Mouse (Mus musculus): ENCODE data around the gene Traf6. TPM values are rescaled to one million over a fixed set of nuclear protein-coding genes. Genes with fewer than 3 reads are reported as not detected.
A peak's percentile ranks its signal among the peaks of the same experiment; 100 is the strongest.

Gene Traf6
- 6.3 and 7.2 TPM in 2 replicates for polyA plus RNA-seq (2016; fragmentation: Nextera tagmentation; extraction: Ambion mirVana)

DNA sequence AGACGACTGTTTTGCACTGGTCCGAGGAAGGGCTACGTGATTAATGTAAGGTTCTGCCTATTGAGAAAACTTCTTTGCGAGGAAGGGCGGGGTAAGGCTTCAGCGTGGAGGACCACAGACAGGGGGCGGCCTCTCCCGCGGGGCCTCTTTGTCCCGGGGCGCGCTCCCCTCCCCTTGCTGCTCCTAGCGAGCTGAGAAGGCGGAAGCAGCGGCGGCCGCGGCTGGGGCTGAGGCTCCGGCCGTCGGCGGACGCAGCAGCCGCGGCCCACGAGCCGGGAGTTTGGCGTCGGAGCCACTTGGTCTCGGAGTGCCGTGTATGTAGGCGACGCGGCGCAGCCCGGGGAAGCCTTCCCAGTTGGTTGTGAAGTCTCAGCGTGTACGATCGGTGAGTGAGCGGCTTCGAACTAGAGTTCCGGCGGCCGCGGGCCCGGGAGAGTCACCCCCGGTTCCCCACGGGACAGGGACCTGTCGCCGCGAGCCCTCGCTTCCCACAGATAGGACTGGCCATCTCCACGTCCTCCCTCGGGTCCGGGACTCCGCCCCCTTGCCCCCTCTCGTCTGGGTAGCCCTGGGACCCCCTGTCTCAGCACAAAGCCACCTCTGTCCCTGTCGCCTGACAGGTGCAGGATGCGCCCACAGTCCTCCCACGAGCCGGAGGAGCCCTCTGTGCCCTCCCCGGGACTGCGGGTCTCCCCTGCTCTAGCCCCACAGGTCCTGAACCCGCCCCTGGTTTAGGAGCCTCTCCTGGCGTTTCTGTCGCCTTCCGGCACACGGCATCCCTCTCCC is at the start of gene Traf6:
Gene Traf6, plus strand, starts transcription at position 194 of the 786 bp plus-strand sequence.
- under 1% methylated on average over 67 of the region's 68 CpGs for WGBS (ENCODE audit: insufficient replicate concordance)
- peak within 1 kb of the TSS; percentile 48; the same call in 1 of the 2 replicates for H3K27ac ChIP-seq
- H3K36me3 ChIP-seq, result peaks cover 3% of the 10 kb centered on the region; the same call in 1 of the 2 replicates

DNA sequence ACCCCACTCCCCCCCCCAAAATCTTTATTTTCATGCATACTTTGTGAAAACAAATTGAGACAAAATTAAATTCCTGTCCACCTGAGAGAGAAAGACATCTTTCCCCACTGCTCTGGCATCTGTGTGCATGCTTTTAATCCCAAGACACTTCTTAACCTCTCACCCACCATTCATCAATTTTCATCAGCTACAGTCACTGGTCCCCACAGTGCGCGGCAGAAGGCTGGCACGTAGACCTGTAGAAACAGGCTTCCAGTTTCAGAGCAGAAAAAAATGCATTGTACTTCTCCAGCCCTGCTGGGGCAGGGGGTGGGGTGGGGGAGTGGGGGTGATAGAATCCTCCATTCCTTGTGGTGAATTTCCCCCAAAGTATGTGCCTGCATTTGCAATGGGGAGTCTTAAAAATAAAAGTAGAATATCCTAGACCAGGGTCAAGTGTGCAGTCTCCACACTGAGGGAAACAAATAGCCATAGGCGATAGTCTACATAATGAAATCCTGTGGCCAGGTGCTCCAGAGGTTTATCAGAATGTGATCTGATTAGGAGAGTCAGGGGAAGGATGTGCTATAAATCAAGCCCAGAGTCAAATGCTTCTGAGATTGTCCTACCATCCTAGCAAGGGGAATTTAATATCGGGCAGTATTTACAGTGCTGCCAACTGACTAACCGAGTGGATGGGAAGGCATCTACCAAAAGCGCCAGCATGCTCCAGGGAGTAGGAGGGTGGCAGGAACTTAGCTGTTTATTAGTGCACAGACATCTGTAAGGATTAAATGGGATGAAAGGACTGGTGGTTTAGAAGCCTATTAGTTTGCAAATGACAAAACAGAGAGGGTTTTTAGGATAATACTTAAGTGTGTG is 39.0 kb upstream of the Traf6 start:
- Histone ChIP-seq H3K27me3 (replicated peaks) (no peaks in the 10 kb centered on the region), H3K4me3 (no peak overlapping the region), H3K9me3 (replicated peaks) (no peaks in the 10 kb centered on the region), H3K4me2 (no peak overlapping the region), H3K4me1 (no peaks in the 10 kb centered on the region), H3K27ac (no peak overlapping the region), H3K36me3 (no peaks in the 10 kb centered on the region), H3K9ac (no peak overlapping the region)
- ATAC-seq, result no peak
- 69% methylated on average over 7 of the region's 7 CpGs for WGBS (ENCODE audit: insufficient replicate concordance)

More for the DNA sequence above, at the start of gene Traf6:
- H3K27me3 ChIP-seq (replicated peaks), result peaks cover 13% of the 10 kb centered on the region
- ATAC-seq, result peak; percentile 94
- no peaks in the 10 kb centered on the region for H3K9me3 ChIP-seq (replicated peaks)
- peaks cover 13% of the 10 kb centered on the region for H3K4me1 ChIP-seq
- peak within 1 kb of the TSS; percentile 91 for H3K9ac ChIP-seq
- peak within 1 kb of the TSS; percentile 94 for H3K4me3 ChIP-seq
- H3K4me2 ChIP-seq, result peak within 1 kb of the TSS; percentile 84

DNA sequence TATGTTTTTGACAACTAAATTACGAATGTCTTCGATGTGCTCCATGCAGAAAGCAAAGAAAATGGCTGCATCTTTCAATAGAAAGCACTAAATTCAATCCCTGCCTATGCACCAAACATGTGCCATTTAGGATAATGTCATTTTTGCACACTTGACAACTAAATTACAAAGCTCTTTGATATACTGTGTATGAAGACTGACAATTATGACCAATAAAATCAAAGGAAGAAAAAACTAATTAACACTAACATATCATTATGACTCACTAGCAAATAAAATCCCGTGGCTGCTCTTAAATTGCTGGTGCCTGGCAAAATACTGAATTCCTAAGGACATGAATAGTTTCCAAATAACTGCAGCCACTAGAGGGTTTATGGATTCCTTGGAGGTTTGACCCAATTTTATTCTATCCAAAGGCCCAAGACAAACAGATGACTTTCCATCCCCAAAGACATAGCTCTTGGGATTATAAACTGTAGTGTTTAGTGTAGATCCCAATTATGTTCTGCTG is 38.3 kb upstream of the Traf6 start:
- H3K4me1 ChIP-seq, result no peaks in the 10 kb centered on the region
- no peak for ATAC-seq
- H3K9me3 ChIP-seq (replicated peaks), result no peaks in the 10 kb centered on the region
- H3K9ac ChIP-seq, result no peak overlapping the region
- no peak overlapping the region for H3K4me2 ChIP-seq
- H3K27ac ChIP-seq, result no peak overlapping the region
- H3K27me3 ChIP-seq (replicated peaks), result no peaks in the 10 kb centered on the region
- 62% methylated on average over 3 of the region's 3 CpGs for whole genome bisulfite sequencing (ENCODE audit: insufficient replicate concordance)
- H3K4me3 ChIP-seq, result no peak overlapping the region
- H3K36me3 ChIP-seq, result no peaks in the 10 kb centered on the region

DNA sequence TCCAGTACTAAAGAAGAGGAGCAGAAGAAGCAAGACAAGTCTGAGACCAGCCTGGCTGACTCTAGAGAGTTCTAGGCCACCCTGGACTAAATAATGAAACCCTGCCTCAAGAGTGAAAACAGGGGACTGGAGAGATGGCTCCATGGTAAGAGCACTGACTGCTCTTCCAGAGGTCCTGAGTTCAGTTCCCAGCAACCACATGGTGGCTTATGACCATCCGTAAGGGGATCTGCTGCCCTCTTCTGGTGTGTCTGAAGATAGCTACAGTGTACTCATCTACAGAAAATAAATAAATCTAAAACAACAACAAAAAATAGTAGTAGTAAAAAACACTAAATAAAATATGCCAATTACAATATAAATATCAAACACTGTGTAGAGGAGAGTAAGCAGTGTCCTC is 32.4 kb upstream of the Traf6 start:
- Histone ChIP-seq H3K27ac (no peak overlapping the region), H3K27me3 (replicated peaks) (no peaks in the 10 kb centered on the region), H3K36me3 (no peaks in the 10 kb centered on the region), H3K9ac (no peak overlapping the region), H3K4me3 (no peak overlapping the region), H3K4me2 (no peak overlapping the region), H3K9me3 (replicated peaks) (no peaks in the 10 kb centered on the region), H3K4me1 (no peaks in the 10 kb centered on the region)
- 64% methylated on average over 1 of the region's 1 CpGs for WGBS (ENCODE audit: insufficient replicate concordance)
- ATAC-seq, result no peak

DNA sequence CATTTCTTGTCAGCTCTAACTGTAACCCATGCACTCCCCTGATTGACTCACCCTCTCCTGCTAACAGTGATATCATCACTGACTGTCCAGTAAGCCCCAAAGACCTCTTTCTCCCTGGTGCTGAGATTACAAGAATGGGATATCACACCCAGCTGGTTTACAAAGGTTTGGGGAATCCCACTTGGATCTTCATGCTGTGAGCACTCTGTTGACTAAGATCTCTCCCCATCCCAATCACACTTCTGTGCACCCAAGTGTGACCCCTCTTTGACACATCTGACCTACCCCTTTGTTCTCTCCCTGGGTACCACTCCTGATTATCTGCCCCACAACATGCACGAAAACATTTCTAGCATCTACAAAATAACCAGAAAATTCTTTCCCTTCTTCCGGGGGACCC is 29.9 kb upstream of the Traf6 start:
- H3K36me3 ChIP-seq, result no peaks in the 10 kb centered on the region
- H3K4me1 ChIP-seq, result peaks cover 9% of the 10 kb centered on the region; the same call in 1 of the 2 replicates
- H3K4me2 ChIP-seq, result no peak overlapping the region
- H3K4me3 ChIP-seq, result no peak overlapping the region
- WGBS (ENCODE audit: insufficient replicate concordance), result 55% methylated on average over 2 of the region's 2 CpGs
- no peak overlapping the region for H3K27ac ChIP-seq
- H3K27me3 ChIP-seq (replicated peaks), result 0 out of 2 replicates have a peak, but pooled peaks cover under 1% of the 10 kb centered on the region
- no peaks in the 10 kb centered on the region for H3K9me3 ChIP-seq (replicated peaks)
- ATAC-seq, result no peak
- no peak overlapping the region for H3K9ac ChIP-seq

- H3K4me3 ChIP-seq, result no peak within 1 kb of the TSS
- no peak within 1 kb of the TSS for H3K9ac ChIP-seq
- 36% methylated on average over 8 of the region's 8 CpGs for WGBS (ENCODE audit: insufficient replicate concordance)
- H3K27me3 ChIP-seq (replicated peaks), result 0 out of 2 replicates have a peak, but pooled peaks cover 2% of the 10 kb centered on the region
- no peak within 1 kb of the TSS for H3K4me2 ChIP-seq
- ATAC-seq, result no peak
- no peaks in the 10 kb centered on the region for H3K36me3 ChIP-seq
- peaks cover 9% of the 10 kb centered on the region; the same call in 1 of the 2 replicates for H3K4me1 ChIP-seq
- no peak within 1 kb of the TSS for H3K27ac ChIP-seq
- H3K9me3 ChIP-seq (replicated peaks), result no peaks in the 10 kb centered on the region
Measured at GRCm38 (mm10) chr2:101649114-101649671, 29.0 kb upstream of the Traf6 start, which contains the start of the genes Rag1 and B230118H07Rik. Rag1 (minus strand) TSS chr2:101649501. B230118H07Rik (minus strand) TSS chr2:101649532.

GRCm38 (mm10) chr2:101650446-101650845 is 27.8 kb upstream of the Traf6 start:
- H3K36me3 ChIP-seq, result no peaks in the 10 kb centered on the region
- H3K27ac ChIP-seq, result no peak overlapping the region
- H3K4me1 ChIP-seq, result peaks cover 9% of the 10 kb centered on the region; the same call in 1 of the 2 replicates
- H3K27me3 ChIP-seq (replicated peaks), result 0 out of 2 replicates have a peak, but pooled peaks cover 2% of the 10 kb centered on the region
- H3K9me3 ChIP-seq (replicated peaks), result no peaks in the 10 kb centered on the region
- 47% methylated on average over 1 of the region's 1 CpGs for WGBS (ENCODE audit: insufficient replicate concordance)
- H3K4me2 ChIP-seq, result no peak overlapping the region
- H3K4me3 ChIP-seq, result no peak overlapping the region
- no peak overlapping the region for H3K9ac ChIP-seq
- ATAC-seq, result no peak

GRCm38 (mm10) chr2:101652204-101652920 is 25.9 kb upstream of the Traf6 start:
- Histone ChIP-seq H3K9me3 (replicated peaks) (no peaks in the 10 kb centered on the region), H3K36me3 (no peaks in the 10 kb centered on the region), H3K4me2 (peak overlapping the region; percentile 58), H3K27me3 (replicated peaks) (0 out of 2 replicates have a peak, but pooled peaks cover 2% of the 10 kb centered on the region), H3K9ac (no peak overlapping the region), H3K4me3 (peak overlapping the region; percentile 23), H3K27ac (no peak overlapping the region), H3K4me1 (peaks cover 9% of the 10 kb centered on the region; the same call in 1 of the 2 replicates)
- peak; percentile 52 for ATAC-seq
- WGBS (ENCODE audit: insufficient replicate concordance), result 35% methylated on average over 14 of the region's 14 CpGs

- H3K9me3 ChIP-seq (replicated peaks), result no peaks in the 10 kb centered on the region
- peaks cover 9% of the 10 kb centered on the region; the same call in 1 of the 2 replicates for H3K4me1 ChIP-seq
- peak overlapping the region; percentile 58 for H3K4me2 ChIP-seq
- H3K9ac ChIP-seq, result no peak overlapping the region
- 15% methylated on average over 14 of the region's 14 CpGs for WGBS (ENCODE audit: insufficient replicate concordance)
- H3K27me3 ChIP-seq (replicated peaks), result 0 out of 2 replicates have a peak, but pooled peaks cover 2% of the 10 kb centered on the region
- ATAC-seq, result peak; percentile 51; the same call in 1 of the 2 replicates
- peak overlapping the region; percentile 23 for H3K4me3 ChIP-seq
- H3K36me3 ChIP-seq, result no peaks in the 10 kb centered on the region
- no peak overlapping the region for H3K27ac ChIP-seq
Measured at GRCm38 (mm10) chr2:101652921-101653597, 25.2 kb upstream of the Traf6 start.

DNA sequence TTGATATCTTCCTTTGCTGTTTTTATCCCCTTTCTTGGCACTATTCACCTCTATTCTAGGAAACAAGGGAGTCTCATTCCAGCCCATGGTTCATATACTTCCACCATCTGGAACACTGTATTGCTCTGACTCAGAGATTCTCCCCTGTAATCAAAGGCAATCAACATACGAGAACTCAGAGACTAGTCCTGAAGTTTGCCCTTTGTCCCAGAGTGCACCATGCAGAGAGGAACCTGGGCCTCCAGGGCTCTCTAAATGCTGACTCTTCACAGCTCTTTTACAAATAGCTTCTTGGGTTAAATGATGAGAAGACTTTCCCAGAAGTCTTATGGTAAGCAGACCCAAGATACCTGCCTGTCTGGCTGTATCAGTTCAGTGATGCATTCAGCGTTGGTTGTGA is 17.7 kb upstream of the Traf6 start:
- WGBS (ENCODE audit: insufficient replicate concordance), result 55% methylated on average over 2 of the region's 2 CpGs
- no peak for ATAC-seq

More for the DNA sequence above, 17.7 kb upstream of the Traf6 start:
- Histone ChIP-seq H3K36me3 (no peaks in the 10 kb centered on the region), H3K4me3 (no peak overlapping the region), H3K4me2 (no peak overlapping the region), H3K27ac (no peak overlapping the region), H3K9me3 (replicated peaks) (no peaks in the 10 kb centered on the region), H3K9ac (no peak overlapping the region), H3K27me3 (replicated peaks) (peaks cover 6% of the 10 kb centered on the region; the same call in 1 of the 2 replicates), H3K4me1 (no peaks in the 10 kb centered on the region)

All from liver, embryonic 12.5 days (tissue).